Mouse (Mus musculus) myocyte (in vitro differentiated cells): Measurements from ENCODE around the gene Celsr2. TPM values are rescaled to one million over a fixed set of nuclear protein-coding genes. Genes with fewer than 3 reads are reported as not detected.

Experiments used
- H3K27me3 ChIP-seq: one replicate; pipeline ENCODE4 v1.6.1; 2011; ENCODE audit not compliant: control insufficient read depth, insufficient read depth, insufficient read length
- H3K36me3 ChIP-seq: one replicate; pipeline ENCODE4 v1.6.1; 2011; ENCODE audit not compliant: control insufficient read depth, insufficient read depth
- H3K4me2 ChIP-seq: one replicate; pipeline ENCODE4 v1.6.1; 2011; ENCODE audit warnings: low read depth, control low read depth
- H3K4me3 ChIP-seq: one replicate; pipeline ENCODE4 v1.5.1; 2011; ENCODE audit warnings: mild to moderate bottlenecking, control low read depth, moderate library complexity
- H3K79me2 ChIP-seq: one replicate; pipeline ENCODE4 v1.6.1; 2011; ENCODE audit not compliant: control insufficient read depth, insufficient read depth
- H3ac ChIP-seq: one replicate; pipeline ENCODE4 v1.6.1; 2011; ENCODE audit not compliant: control insufficient read depth, insufficient read length
- CEBPB ChIP-seq: IDR thresholded peaks from 2 replicates; pipeline ENCODE4 v1.6.1; 2011; ENCODE audit warnings: mild to moderate bottlenecking, moderate library complexity; ENCODE audit not compliant: poor library complexity, insufficient read depth, severe bottlenecking
- E2F4 ChIP-seq: IDR thresholded peaks from one replicate; pipeline ENCODE4 v1.6.1; 2011; ENCODE audit warnings: mild to moderate bottlenecking, control low read depth, moderate library complexity; ENCODE audit not compliant: insufficient read depth
- MAX ChIP-seq: IDR thresholded peaks from one replicate; pipeline ENCODE4 v1.6.1; 2011; ENCODE audit warnings: low read depth, mild to moderate bottlenecking, control low read depth
- MYOD1 ChIP-seq, 3 experiments: IDR thresholded peaks; one replicate each; pipeline ENCODE4 v1.6.1; 2011; ENCODE audit warnings: control low read depth in 2 of 3, low read depth in 2 of 3, mild to moderate bottlenecking in 2 of 3, moderate library complexity in 1 of 3; ENCODE audit not compliant: insufficient read length in 2 of 3, control insufficient read depth in 1 of 3
- MYOG ChIP-seq, 3 experiments: IDR thresholded peaks; one replicate each; pipeline ENCODE4 v1.6.1; 2011; ENCODE audit warnings: control low read depth in 2 of 3, low read depth in 2 of 3, mild to moderate bottlenecking in 2 of 3; ENCODE audit not compliant: insufficient read length in 2 of 3, control insufficient read depth in 1 of 3, insufficient read depth in 1 of 3
- POLR2A ChIP-seq: IDR thresholded peaks from one replicate; pipeline ENCODE4 v1.6.1; 2011; ENCODE audit warnings: low read depth, mild to moderate bottlenecking, control low read depth, moderate library complexity; ENCODE audit not compliant: insufficient read length
- POLR2AphosphoS2 ChIP-seq: IDR thresholded peaks from one replicate; pipeline ENCODE4 v1.6.1; 2011; ENCODE audit warnings: low read depth, control low read depth; ENCODE audit not compliant: insufficient read length
- REST ChIP-seq: IDR thresholded peaks from one replicate; pipeline ENCODE4 v1.6.1; 2011; ENCODE audit warnings: mild to moderate bottlenecking, control low read depth, moderate library complexity; ENCODE audit not compliant: insufficient read depth, insufficient read length
- SRF ChIP-seq: IDR thresholded peaks from one replicate; pipeline ENCODE4 v1.6.1; 2011; ENCODE audit warnings: low read depth; ENCODE audit not compliant: control insufficient read depth, insufficient read length
- TCF12 ChIP-seq: IDR thresholded peaks from one replicate; pipeline ENCODE4 v1.6.1; 2011; ENCODE audit warnings: mild to moderate bottlenecking, control low read depth; ENCODE audit not compliant: poor library complexity, insufficient read depth, severe bottlenecking
- TCF3 ChIP-seq: IDR thresholded peaks from one replicate; pipeline ENCODE4 v1.6.1; 2011; ENCODE audit warnings: low read depth, control low read depth; ENCODE audit not compliant: insufficient read length
- USF1 ChIP-seq: IDR thresholded peaks from one replicate; pipeline ENCODE4 v1.6.1; 2011; ENCODE audit warnings: low read depth, mild to moderate bottlenecking, control low read depth, moderate library complexity
- polyA plus RNA-seq: library from polyadenylated mRNA; unstranded; fragments of >200 nt; fragmentation: generic; extraction: Trizol; gene quantifications from one replicate; pipeline ENCODE4 v1.2.1, GENCODE M21; 2012; ENCODE audit warnings: missing spikeins

The Celsr2 gene
- polyA plus RNA-seq, 1 experiment = not detected

- Histone ChIP-seq H3K36me3 (no peaks in the 10 kb centered on the region), H3K4me3 (no peak overlapping the region), H3K27me3 (peaks cover 67% of the 10 kb centered on the region), H3ac (no peak overlapping the region), H3K4me2 (no peak overlapping the region), H3K79me2 (no peaks in the 10 kb centered on the region)
- TF ChIP-seq TCF3 (no peak), POLR2A (no peak), E2F4 (no peak), MYOD1 (IDR thresholded peaks at IDR 0.05; ENCODE audit: control insufficient read depth in 1 of 3, insufficient read length in 2 of 3, low read depth in 2 of 3) (no peak), MAX (no peak), MYOG (IDR thresholded peaks at IDR 0.05; ENCODE audit: control insufficient read depth in 1 of 3, insufficient read depth in 1 of 3, insufficient read length in 2 of 3, low read depth in 2 of 3) (no peak), SRF (no peak), CEBPB (no peak), POLR2AphosphoS2 (no peak), REST (no peak), TCF12 (no peak), USF1 (no peak)
These were observed 5.5 kb downstream of the Celsr2 start for GRCm38 (mm10) chr3:108409656-108410358.

GRCm38 (mm10) chr3:108408517-108409008, 6.8 kb downstream of the Celsr2 start:
- Histone ChIP-seq H3K36me3 (no peaks in the 10 kb centered on the region), H3K4me2 (no peak overlapping the region), H3K4me3 (no peak overlapping the region), H3ac (no peak overlapping the region), H3K79me2 (no peaks in the 10 kb centered on the region), H3K27me3 (peaks cover 75% of the 10 kb centered on the region)
- TF ChIP-seq POLR2AphosphoS2 = no peak
- no peak for TF ChIP-seq USF1

- Histone ChIP-seq H3K4me2 (no peak overlapping the region), H3K36me3 (no peaks in the 10 kb centered on the region), H3K79me2 (no peaks in the 10 kb centered on the region), H3K27me3 (peaks cover 85% of the 10 kb centered on the region), H3ac (no peak overlapping the region), H3K4me3 (no peak overlapping the region)
- TF ChIP-seq USF1 = no peak
- no peak for TF ChIP-seq MYOD1 (IDR thresholded peaks at IDR 0.05; ENCODE audit: control insufficient read depth in 1 of 3, insufficient read length in 2 of 3, low read depth in 2 of 3)
- TF ChIP-seq MAX = no peak
- no peak for TF ChIP-seq POLR2AphosphoS2
- no peak for TF ChIP-seq TCF12
- no peak for TF ChIP-seq CEBPB
- TF ChIP-seq POLR2A = no peak
- TF ChIP-seq REST = no peak
- TF ChIP-seq MYOG (IDR thresholded peaks at IDR 0.05; ENCODE audit: control insufficient read depth in 1 of 3, insufficient read depth in 1 of 3, insufficient read length in 2 of 3, low read depth in 2 of 3) = no peak
- TF ChIP-seq E2F4 = no peak
- no peak for TF ChIP-seq TCF3
- TF ChIP-seq SRF = no peak
These were observed 9.0 kb downstream of the Celsr2 start for GRCm38 (mm10) chr3:108406306-108406885.

- H3K79me2 ChIP-seq = no peaks in the 10 kb centered on the region
- TF ChIP-seq TCF3 (no peak), TCF12 (no peak), POLR2A (no peak), REST (no peak), POLR2AphosphoS2 (no peak), MYOD1 (IDR thresholded peaks at IDR 0.05; ENCODE audit: control insufficient read depth in 1 of 3, insufficient read length in 2 of 3, low read depth in 2 of 3) (no peak), SRF (no peak), E2F4 (no peak), MAX (no peak), USF1 (no peak), MYOG (IDR thresholded peaks at IDR 0.05; ENCODE audit: control insufficient read depth in 1 of 3, insufficient read depth in 1 of 3, insufficient read length in 2 of 3, low read depth in 2 of 3) (no peak), CEBPB (no peak)
- peaks cover 90% of the 10 kb centered on the region for H3K27me3 ChIP-seq
These were observed 9.6 kb downstream of the Celsr2 start for GRCm38 (mm10) chr3:108405536-108406305.

More at GRCm38 (mm10) chr3:108405536-108406305, 9.6 kb downstream of the Celsr2 start:
- Histone ChIP-seq H3ac (no peak overlapping the region), H3K4me3 (no peak overlapping the region), H3K4me2 (no peak overlapping the region), H3K36me3 (no peaks in the 10 kb centered on the region)
